Mouse (Mus musculus) T-cell, adult 2 months (primary cell): Measurements from ENCODE around the gene Gja6.

Experiments
- DNase-seq: peaks from one replicate; pipeline ENCODE4 v3.0.0; 2022; ENCODE audit warnings: low spot score

Gja6 gene

DNA sequence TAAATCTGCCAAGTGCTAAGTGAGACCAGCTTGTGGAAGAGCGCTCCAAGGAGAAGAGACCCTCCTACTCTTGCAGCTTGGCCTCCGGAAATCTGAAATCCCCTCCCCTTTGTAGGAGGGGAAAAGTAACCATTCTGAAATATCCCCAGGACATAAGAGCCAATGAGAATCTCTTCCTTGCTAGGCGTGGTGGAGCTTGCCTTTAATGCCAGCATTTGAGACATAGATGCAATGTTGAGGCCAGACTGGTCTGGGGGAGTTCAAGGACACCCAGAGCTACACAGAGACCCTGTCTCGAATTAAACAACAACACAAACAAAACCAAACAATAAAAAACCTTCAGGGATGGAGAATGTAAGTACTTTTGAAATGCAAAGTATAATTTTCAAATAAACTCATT lies at the start of gene Gja6:
Gene Gja6 (minus strand): TSS at position 101 of the 400 bp plus-strand sequence.
- no peak for DNase-seq

- no peak for DNase-seq
Observed at GRCm38 (mm10) chrX:160949583-160949982, 42.7 kb upstream of the Gja6 start.

GRCm38 (mm10) chrX:160944722-160945121 lies 37.9 kb upstream of the Gja6 start:
- DNase-seq: no peak

GRCm38 (mm10) chrX:160935541-160935940 lies 28.7 kb upstream of the Gja6 start:
- DNase-seq: no peak

DNA sequence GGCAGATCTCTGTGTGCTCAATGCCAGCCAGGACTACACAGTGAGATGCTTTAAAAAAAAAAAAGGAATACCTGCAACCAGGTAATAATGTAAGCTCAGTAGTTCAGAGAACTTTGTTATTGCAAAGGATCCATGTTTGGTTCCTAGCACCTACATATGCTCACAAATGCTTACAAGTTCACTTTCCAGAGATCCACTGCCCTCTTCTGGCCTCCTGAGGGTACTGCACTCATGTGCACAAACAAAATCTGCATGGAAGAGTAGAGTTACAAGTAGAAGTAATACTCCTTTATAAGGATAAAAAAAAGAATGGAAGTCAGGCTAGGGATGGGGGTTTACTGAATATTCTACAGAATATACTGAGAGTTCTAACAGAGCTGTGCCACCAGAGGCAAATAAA lies 23.8 kb upstream of the Gja6 start:
- no peak for DNase-seq

DNA sequence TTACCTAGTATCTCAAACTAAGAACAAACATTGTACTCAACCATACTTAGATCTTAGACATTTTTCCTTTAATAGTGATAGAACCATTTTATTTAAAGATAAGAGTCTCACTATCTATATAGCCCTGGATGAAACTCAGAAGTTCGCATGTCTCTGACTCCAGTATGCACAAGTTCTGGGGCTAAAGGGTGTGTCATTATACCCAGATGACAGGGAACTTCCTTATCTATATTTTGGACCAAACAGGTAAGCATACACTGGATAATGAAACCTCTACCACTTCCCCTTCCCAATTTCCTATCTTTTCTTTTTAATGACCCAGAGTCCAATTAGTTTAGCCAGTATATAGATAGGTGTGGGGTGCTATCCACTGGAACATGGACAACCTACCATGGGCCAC lies 22.0 kb upstream of the Gja6 start:
- DNase-seq: no peak

GRCm38 (mm10) chrX:160919022-160919637 lies 12.3 kb upstream of the Gja6 start:
- DNase-seq: no peak

GRCm38 (mm10) chrX:160906477-160906876 lies 375 bp downstream of the Gja6 start:
- no peak for DNase-seq

- no peak for DNase-seq
Observed at GRCm38 (mm10) chrX:160905913-160906312, 939 bp downstream of the Gja6 start.

DNA sequence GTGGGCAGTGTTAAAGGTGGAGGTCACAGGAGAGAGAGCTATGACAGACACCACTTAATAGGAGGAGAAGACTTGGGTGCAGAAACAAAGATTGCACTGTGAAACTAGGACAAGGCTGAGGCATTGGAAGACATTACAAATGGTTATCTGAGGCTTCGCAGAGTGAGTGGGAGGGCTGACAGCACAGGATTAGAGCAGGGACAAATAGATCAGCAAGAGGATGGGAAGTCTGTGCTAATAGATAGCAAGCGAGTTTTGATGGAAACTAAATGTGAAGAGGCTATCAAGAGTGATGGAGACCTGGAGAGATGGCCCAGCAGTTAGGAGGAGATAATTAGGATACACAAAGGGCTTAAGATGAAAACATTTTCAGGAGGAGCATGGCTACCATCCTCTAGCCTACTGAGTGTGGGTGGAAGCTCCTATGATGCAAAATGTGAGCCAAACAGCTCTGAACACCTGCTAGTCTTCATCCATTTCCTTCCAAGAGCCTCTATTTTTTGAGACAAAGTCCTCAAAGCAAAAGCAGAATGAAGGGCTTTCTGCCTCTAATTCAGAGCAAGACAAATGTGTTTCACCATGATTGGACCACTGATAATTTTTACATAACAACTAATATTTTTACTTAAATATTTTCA lies 1.7 kb downstream of the Gja6 start:
- DNase-seq: no peak

DNA sequence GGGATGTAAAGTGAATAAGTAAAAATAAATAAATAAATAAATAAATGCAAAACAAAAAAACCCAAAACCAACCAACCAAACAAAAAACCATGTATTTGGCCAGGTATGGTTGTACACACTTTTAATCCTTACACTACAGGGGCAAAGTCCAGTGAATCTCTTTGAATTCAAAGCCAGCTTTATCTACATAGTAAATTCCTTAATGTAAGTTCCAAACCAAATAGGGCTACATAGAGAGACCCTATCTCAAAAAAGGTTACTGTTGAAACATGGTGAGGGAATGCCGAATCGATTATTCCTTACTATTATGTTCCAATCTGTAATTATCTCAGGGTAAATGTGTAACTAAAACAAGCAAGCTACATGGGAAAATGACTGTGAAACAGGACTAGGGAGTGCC lies 5.7 kb downstream of the Gja6 start:
- no peak for DNase-seq

- no peak for DNase-seq
Observed at GRCm38 (mm10) chrX:160892077-160892476, 14.8 kb downstream of the Gja6 start.

DNA sequence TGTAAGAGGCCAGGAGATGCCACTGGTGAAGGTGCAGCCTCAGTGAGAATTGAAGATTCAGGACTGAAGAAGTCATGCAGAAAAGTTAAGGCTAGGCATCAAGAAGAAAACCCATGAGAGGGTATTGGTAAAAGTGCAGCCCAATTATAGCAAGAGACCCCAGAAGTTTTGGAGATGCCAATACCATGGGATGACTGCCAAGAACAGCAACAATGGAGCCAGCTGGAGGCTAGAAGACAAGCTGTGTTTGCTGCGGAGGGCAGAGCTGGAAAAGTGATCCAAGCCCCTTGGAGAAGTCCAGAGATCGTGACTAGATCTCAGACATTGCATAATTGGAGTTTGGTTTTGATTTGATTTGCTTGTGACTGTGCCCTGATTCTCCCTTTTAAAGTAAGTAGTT lies 20.6 kb downstream of the Gja6 start:
- DNase-seq: no peak

DNA sequence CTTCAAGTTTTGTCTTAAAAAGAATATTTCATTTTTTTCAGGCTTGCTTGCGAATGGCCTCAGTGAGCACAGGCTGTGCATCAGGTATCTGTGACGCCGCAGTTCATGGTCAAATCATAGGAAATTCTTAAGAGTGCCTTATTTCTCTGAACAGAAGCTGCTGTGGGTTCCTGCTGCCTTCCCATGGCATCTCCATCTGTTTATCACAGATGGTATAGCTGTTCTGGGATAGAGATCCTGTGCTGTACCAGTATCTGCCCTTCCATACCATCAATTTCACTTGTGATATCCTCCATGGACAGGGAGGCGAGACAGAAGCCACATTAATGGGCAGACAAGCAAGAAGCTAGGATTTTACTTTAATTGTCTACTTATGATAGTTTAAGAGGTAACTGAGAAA lies 40.3 kb downstream of the Gja6 start:
- DNase-seq: no peak

GRCm38 (mm10) chrX:160865022-160865421 lies 41.8 kb downstream of the Gja6 start:
- no peak for DNase-seq

- DNase-seq: no peak
Observed at GRCm38 (mm10) chrX:160863689-160864383, 43.0 kb downstream of the Gja6 start.
